9 mouse cellular contexts compared by ENCODE assay signal in the genomic region with DNA sequence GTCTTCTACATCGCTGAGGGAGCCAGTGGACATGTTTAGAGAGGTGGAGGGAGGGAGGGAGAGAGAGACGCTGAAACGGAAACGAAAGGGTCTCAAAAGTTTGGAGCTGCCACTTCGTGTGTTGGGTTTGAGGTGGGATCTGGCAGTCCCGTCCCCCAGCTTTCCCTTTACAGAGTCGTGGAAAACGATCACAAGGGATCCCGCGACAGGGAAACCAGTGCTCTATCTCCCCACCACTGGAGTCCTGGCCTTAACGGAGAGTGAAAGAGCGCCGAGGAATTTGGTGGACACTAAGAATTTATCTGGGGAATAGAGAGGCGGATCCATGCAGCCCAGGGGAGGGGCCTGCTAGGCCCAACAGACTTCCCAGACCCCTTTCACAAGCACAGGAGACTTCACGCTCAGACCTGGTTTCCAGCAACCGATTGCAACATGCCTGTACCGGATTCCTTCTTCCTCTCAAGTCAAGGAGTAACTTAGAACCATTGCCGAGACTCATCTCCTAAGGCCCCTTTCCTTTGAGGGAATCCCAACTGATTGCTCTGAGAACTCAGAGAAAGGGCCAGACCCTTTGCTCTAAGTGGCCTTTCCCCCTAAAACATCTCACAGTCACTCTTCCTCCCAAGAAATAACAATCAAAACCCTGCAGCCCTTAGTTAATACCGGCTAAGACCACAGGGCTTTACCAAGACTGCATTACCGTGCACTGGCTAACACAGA. TPM values are rescaled to one million over a fixed set of nuclear protein-coding genes. Genes with fewer than 3 reads are reported as not detected.
DNase-seq lines count a peak whose midpoint lies in the region; ATAC-seq and TF ChIP-seq lines count a peak whose summit lies in the region.
"Had no signal": no experiment of that assay in that cellular context is flagged by ENCODE, and none has a peak within 500 bp of the region (broad histone marks: within the 10 kb centered on the region; RNA-seq: fewer than 3 reads in every experiment).

Tcf21 (minus strand) TSS at position 304 of the 720 bp plus-strand sequence.

- DNase-seq in forebrain, embryonic 11.5 days (ENCODE audit: low spot score), result peak; percentile 58
- peak; percentile 81 for DNase-seq in heart, embryonic 10.5 days (ENCODE audit: low spot score)
- DNase-seq in kidney, postnatal 0 days (ENCODE audit: low spot score), result peak; percentile 97
- peak; percentile 80 for DNase-seq in lung, postnatal 10 days
- DNase-seq in spleen, postnatal 14 days (ENCODE audit: low spot score in 2 of 2), result no peak
- DNase-seq in cerebellum, postnatal 10 days, result no peak

- peaks cover 3% of the 10 kb centered on the region; the same call in 1 of the 2 replicates for H3K4me1 ChIP-seq in forebrain, embryonic 11.5 days (replicated peaks; ENCODE audit: control insufficient read depth, insufficient read depth, low read length)
- H3K4me1 ChIP-seq in forebrain, embryonic 16.5 days (replicated peaks; ENCODE audit: control insufficient read depth, insufficient read depth, low read length), result peaks cover 6% of the 10 kb centered on the region
- peaks cover 18% of the 10 kb centered on the region for H3K4me1 ChIP-seq in heart, embryonic 10.5 days
- no peaks in the 10 kb centered on the region for H3K4me1 ChIP-seq in kidney, postnatal 0 days (replicated peaks; ENCODE audit: insufficient read depth, low read length)

- no peak for ATAC-seq in forebrain, embryonic 11.5 days (replicated peaks; ENCODE audit: low FRiP score)
- ATAC-seq in forebrain, embryonic 16.5 days, result no peak; the same call in 1 of the 2 replicates
- ATAC-seq in kidney, postnatal 0 days (replicated peaks; ENCODE audit: low FRiP score, low read depth), result peak; percentile 73
- no peak for ATAC-seq in inflammation-experienced regulatory T-cells, adult 6 months

- no peak for TF ChIP-seq CTCF in kidney, postnatal 0 days (IDR thresholded peaks at IDR 0.05; ENCODE audit: low read depth)

- H3K4me2 ChIP-seq in forebrain, embryonic 11.5 days (ENCODE audit: low read depth, low read length, severe bottlenecking), result no peak within 1 kb of the TSS
- H3K4me2 ChIP-seq in forebrain, embryonic 16.5 days (ENCODE audit: low read length), result no peak within 1 kb of the TSS
- H3K4me2 ChIP-seq in kidney, postnatal 0 days (ENCODE audit: low read length), result peak within 1 kb of the TSS; percentile 62

- H3K36me3 ChIP-seq in forebrain, embryonic 11.5 days (ENCODE audit: control insufficient read depth, insufficient read depth, low read length), result no peaks in the 10 kb centered on the region
- H3K36me3 ChIP-seq in forebrain, embryonic 16.5 days (ENCODE audit: control insufficient read depth, insufficient read depth), result no peaks in the 10 kb centered on the region
- H3K36me3 ChIP-seq in heart, embryonic 10.5 days, result no peaks in the 10 kb centered on the region
- H3K36me3 ChIP-seq in kidney, postnatal 0 days (ENCODE audit: insufficient read depth, low read length), result no peaks in the 10 kb centered on the region

- peak within 1 kb of the TSS; percentile 7; the same call in 1 of the 2 replicates for H3K4me3 ChIP-seq in forebrain, embryonic 11.5 days (ENCODE audit: low read depth, low read length)
- H3K4me3 ChIP-seq in forebrain, embryonic 16.5 days (replicated peaks; ENCODE audit: low read length), result no peak within 1 kb of the TSS
- H3K4me3 ChIP-seq in heart, embryonic 10.5 days, result peak within 1 kb of the TSS; percentile 70
- peak within 1 kb of the TSS; percentile 69 for H3K4me3 ChIP-seq in kidney, postnatal 0 days (replicated peaks; ENCODE audit: low read depth, low read length)

- no peak within 1 kb of the TSS for H3K9ac ChIP-seq in forebrain, embryonic 11.5 days (ENCODE audit: low read length)
- H3K9ac ChIP-seq in forebrain, embryonic 16.5 days (replicated peaks; ENCODE audit: low read depth, low read length), result no peak within 1 kb of the TSS
- H3K9ac ChIP-seq in kidney, postnatal 0 days (ENCODE audit: low read depth, low read length), result peak within 1 kb of the TSS; percentile 91

- WGBS in forebrain, embryonic 11.5 days, result under 1% methylated on average over 20 of the region's 20 CpGs
- WGBS in forebrain, embryonic 16.5 days, result 2% methylated on average over 20 of the region's 20 CpGs
- WGBS in heart, embryonic 10.5 days, result 3% methylated on average over 20 of the region's 20 CpGs
- WGBS in kidney, postnatal 0 days, result 2% methylated on average over 20 of the region's 20 CpGs

- H3K27ac ChIP-seq in forebrain, embryonic 11.5 days (ENCODE audit: low read depth, low read length), result no peak within 1 kb of the TSS
- H3K27ac ChIP-seq in forebrain, embryonic 16.5 days (ENCODE audit: low read length), result no peak within 1 kb of the TSS
- H3K27ac ChIP-seq in heart, embryonic 10.5 days, result peak within 1 kb of the TSS; percentile 88
- H3K27ac ChIP-seq in kidney, postnatal 0 days, result peak within 1 kb of the TSS; percentile 95

- H3K27me3 ChIP-seq in forebrain, embryonic 11.5 days (ENCODE audit: control insufficient read depth, insufficient read depth, low read length), result peaks cover 77% of the 10 kb centered on the region
- peaks cover 68% of the 10 kb centered on the region for H3K27me3 ChIP-seq in forebrain, embryonic 16.5 days (replicated peaks; ENCODE audit: control insufficient read depth, insufficient read depth, low read length)
- peaks cover 74% of the 10 kb centered on the region for H3K27me3 ChIP-seq in heart, embryonic 10.5 days (ENCODE audit: insufficient read depth, poor library complexity, severe bottlenecking)
- no peaks in the 10 kb centered on the region for H3K27me3 ChIP-seq in kidney, postnatal 0 days (ENCODE audit: insufficient read depth, low read length)

- no peaks in the 10 kb centered on the region for H3K9me3 ChIP-seq in forebrain, embryonic 11.5 days (ENCODE audit: control insufficient read depth, low read length)
- no peaks in the 10 kb centered on the region for H3K9me3 ChIP-seq in forebrain, embryonic 16.5 days (ENCODE audit: control insufficient read depth, low read length)
- H3K9me3 ChIP-seq in heart, embryonic 10.5 days, result no peaks in the 10 kb centered on the region
- no peaks in the 10 kb centered on the region for H3K9me3 ChIP-seq in kidney, postnatal 0 days (replicated peaks; ENCODE audit: low read length)

RNA-seq across cellular contexts. Expression of gene Tcf21, which starts in this region (rescaled TPM):
- not detected in 2 replicates for polyA plus RNA-seq in forebrain, embryonic 11.5 days (2014; fragmentation: Nextera tagmentation; extraction: Ambion mirVana)
- polyA plus RNA-seq in forebrain, embryonic 16.5 days (2015; fragmentation: Nextera tagmentation; extraction: Ambion mirVana), result 0.22 and 0.71 TPM in 2 replicates
- 64.0 and 75.4 TPM in 2 replicates for polyA plus RNA-seq in heart, embryonic 10.5 days (2016; fragmentation: Nextera tagmentation; extraction: Ambion mirVana)
- 413 and 438 TPM in 2 replicates for polyA plus RNA-seq in kidney, postnatal 0 days (2015; fragmentation: Nextera tagmentation; extraction: Ambion mirVana)
- polyA plus RNA-seq in inflammation-experienced regulatory T-cells, adult 6 months (2017; shearing (Covaris generic)), result under 1 TPM in 1 of 3 experiments, not detected in 2; 0.27 TPM
- polyA plus RNA-seq: C2C12 had no signal

Comparison
In these comparisons a context has a peak if more than half of its experiments do, and no peak if none do; other contexts are left out.
1. RNA of gene Tcf21 (polyA plus RNA-seq): 413 to 438 TPM in kidney, postnatal 0 days and 64.0 to 75.4 TPM in heart, embryonic 10.5 days; 0.22 to 0.71 TPM in forebrain, embryonic 16.5 days, not detected in forebrain, embryonic 11.5 days and 0.27 TPM in inflammation-experienced regulatory T-cells, adult 6 months; every median in the first group is over 10 times any median in the second.
2. Peak in DNase-seq and H3K4me3 ChIP-seq in forebrain, embryonic 11.5 days; RNA of the gene not detected or under 1 TPM.
3. DNase-seq: peak in heart, embryonic 10.5 days (single experiment), kidney, postnatal 0 days (single experiment) and lung, postnatal 10 days (single experiment); none in spleen, postnatal 14 days (0 of 2) and cerebellum, postnatal 10 days (0 of 2).
4. H3K27ac ChIP-seq: peak in heart, embryonic 10.5 days (single experiment) and kidney, postnatal 0 days (single experiment); none in forebrain, embryonic 11.5 days (single experiment) and forebrain, embryonic 16.5 days (single experiment).